Mouse (Mus musculus): Measurements from ENCODE around the gene Brap. TPM values are rescaled to one million over a fixed set of nuclear protein-coding genes. Genes with fewer than 3 reads are reported as not detected.
"Not testable (repeated sequence)": the region's sequence is repeated elsewhere in the genome, so short reads cannot be mapped to it uniquely, and the experiment has no call there.

Brap gene
- 37.7 and 41.2 TPM in 2 replicates for polyA plus RNA-seq (2012; ENCODE audit: insufficient read depth, insufficient read length, missing spikeins)

- Histone ChIP-seq H3K4me3 (ENCODE audit: insufficient read depth, low read length) (peak within 1 kb of the TSS; percentile 82), H3K4me1 (ENCODE audit: control insufficient read depth, insufficient read depth, low read length) (peaks cover 7% of the 10 kb centered on the region; the same call in 1 of the 2 replicates), H3K27ac (ENCODE audit: insufficient read depth, low read depth, low read length) (peak within 1 kb of the TSS; percentile 79)
- TF ChIP-seq CTCF (IDR thresholded peaks at IDR 0.05; ENCODE audit: low read depth, low read length) (no peak), POLR2A (IDR thresholded peaks at IDR 0.05; ENCODE audit: borderline replicate concordance, low read depth, low read length) (peak; percentile 78)
These were observed at the start of gene Brap, which contains the start of gene Acad10 for GRCm38 (mm10) chr5:121660059-121660896. TSS of gene Brap (plus strand) at chr5:121660563. TSS of gene Acad10 (minus strand) at chr5:121660514.

- TF ChIP-seq CTCF (IDR thresholded peaks at IDR 0.05; ENCODE audit: low read depth, low read length) (no peak), POLR2A (IDR thresholded peaks at IDR 0.05; ENCODE audit: borderline replicate concordance, low read depth, low read length) (no peak)
- H3K4me3 ChIP-seq (ENCODE audit: insufficient read depth, low read length): no peak overlapping the region
- no peak overlapping the region for H3K27ac ChIP-seq (ENCODE audit: insufficient read depth, low read depth, low read length)
- no peaks in the 10 kb centered on the region; the same call in 1 of the 2 replicates for H3K4me1 ChIP-seq (ENCODE audit: control insufficient read depth, insufficient read depth, low read length)
These were observed 48.3 kb upstream of the Brap start for GRCm38 (mm10) chr5:121612036-121612435.

- not testable (repeated sequence) for H3K4me3 ChIP-seq (ENCODE audit: insufficient read depth, low read length); H3K4me1 ChIP-seq (ENCODE audit: control insufficient read depth, insufficient read depth, low read length); H3K27ac ChIP-seq (ENCODE audit: insufficient read depth, low read depth, low read length)
These were observed 45.4 kb upstream of the Brap start for GRCm38 (mm10) chr5:121614921-121615320.

GRCm38 (mm10) chr5:121618592-121619513 is 41.5 kb upstream of the Brap start, which contains the start of gene Acad12:
TSS of gene Acad12 (minus strand) at chr5:121618938.
- TF ChIP-seq CTCF (IDR thresholded peaks at IDR 0.05; ENCODE audit: low read depth, low read length) (no peak), POLR2A (IDR thresholded peaks at IDR 0.05; ENCODE audit: borderline replicate concordance, low read depth, low read length) (peak; percentile 94)
- Histone ChIP-seq H3K4me3 (ENCODE audit: insufficient read depth, low read length) (peak within 1 kb of the TSS; percentile 93), H3K27ac (ENCODE audit: insufficient read depth, low read depth, low read length) (peak within 1 kb of the TSS; percentile 90), H3K4me1 (ENCODE audit: control insufficient read depth, insufficient read depth, low read length) (peaks cover 4% of the 10 kb centered on the region)

GRCm38 (mm10) chr5:121621102-121621501 is 39.3 kb upstream of the Brap start:
- Histone ChIP-seq H3K4me1 (ENCODE audit: control insufficient read depth, insufficient read depth, low read length) (peaks cover 4% of the 10 kb centered on the region), H3K27ac (ENCODE audit: insufficient read depth, low read depth, low read length) (no peak overlapping the region)
- TF ChIP-seq POLR2A (IDR thresholded peaks at IDR 0.05; ENCODE audit: borderline replicate concordance, low read depth, low read length) (no peak), CTCF (IDR thresholded peaks at IDR 0.05; ENCODE audit: low read depth, low read length) (no peak)

GRCm38 (mm10) chr5:121623241-121623640 is 37.1 kb upstream of the Brap start:
- TF ChIP-seq POLR2A (IDR thresholded peaks at IDR 0.05; ENCODE audit: borderline replicate concordance, low read depth, low read length): no peak
- TF ChIP-seq CTCF (IDR thresholded peaks at IDR 0.05; ENCODE audit: low read depth, low read length): no peak
- Histone ChIP-seq H3K27ac (ENCODE audit: insufficient read depth, low read depth, low read length) (no peak overlapping the region), H3K4me1 (ENCODE audit: control insufficient read depth, insufficient read depth, low read length) (no peaks in the 10 kb centered on the region), H3K4me3 (ENCODE audit: insufficient read depth, low read length) (no peak overlapping the region)

More at GRCm38 (mm10) chr5:121621102-121621501, 39.3 kb upstream of the Brap start:
- H3K4me3 ChIP-seq (ENCODE audit: insufficient read depth, low read length): no peak overlapping the region

- TF ChIP-seq POLR2A (IDR thresholded peaks at IDR 0.05; ENCODE audit: borderline replicate concordance, low read depth, low read length) (no peak), CTCF (IDR thresholded peaks at IDR 0.05; ENCODE audit: low read depth, low read length) (peak; percentile 75)
- no peak overlapping the region for H3K27ac ChIP-seq (ENCODE audit: insufficient read depth, low read depth, low read length)
- H3K4me1 ChIP-seq (ENCODE audit: control insufficient read depth, insufficient read depth, low read length): no peaks in the 10 kb centered on the region
- no peak overlapping the region for H3K4me3 ChIP-seq (ENCODE audit: insufficient read depth, low read length)
These were observed 32.5 kb upstream of the Brap start for GRCm38 (mm10) chr5:121627871-121628270.

- not testable (repeated sequence) for H3K4me3 ChIP-seq (ENCODE audit: insufficient read depth, low read length); H3K27ac ChIP-seq (ENCODE audit: insufficient read depth, low read depth, low read length); H3K4me1 ChIP-seq (ENCODE audit: control insufficient read depth, insufficient read depth, low read length)
These were observed 29.2 kb upstream of the Brap start for GRCm38 (mm10) chr5:121631106-121631647.

- H3K4me3 ChIP-seq (ENCODE audit: insufficient read depth, low read length): no peak overlapping the region
- no peaks in the 10 kb centered on the region for H3K4me1 ChIP-seq (ENCODE audit: control insufficient read depth, insufficient read depth, low read length)
- TF ChIP-seq POLR2A (IDR thresholded peaks at IDR 0.05; ENCODE audit: borderline replicate concordance, low read depth, low read length) (no peak), CTCF (IDR thresholded peaks at IDR 0.05; ENCODE audit: low read depth, low read length) (no peak)
- H3K27ac ChIP-seq (ENCODE audit: insufficient read depth, low read depth, low read length): no peak overlapping the region
These were observed 27.6 kb upstream of the Brap start for GRCm38 (mm10) chr5:121632804-121633203.
